Mouse (Mus musculus) G1E (cell line): ENCODE measurements at regions not wholly inside any gene's neighbourhood (a gene's known extent, or its start where the extent isn't known, plus 50 kb on each side); places are given as distances from the start of the nearest gene placed in this dataset.

Experiments used
- CTCF ChIP-seq: IDR thresholded peaks from 2 replicates; pipeline ENCODE4 v1.5.1; 2012; ENCODE audit warnings: low read depth, low read length, inconsistent platforms, mixed read lengths
- GATA1 ChIP-seq: IDR thresholded peaks from 2 replicates; pipeline ENCODE4 v1.6.1; 2012; ENCODE audit warnings: borderline replicate concordance, low read length, inconsistent platforms, mixed read lengths
- TAL1 ChIP-seq: conservative IDR thresholded peaks from 2 replicates; pipeline ENCODE4 v1.6.1; 2012; ENCODE audit warnings: low read depth, low read length, inconsistent platforms, mixed read lengths

DNA sequence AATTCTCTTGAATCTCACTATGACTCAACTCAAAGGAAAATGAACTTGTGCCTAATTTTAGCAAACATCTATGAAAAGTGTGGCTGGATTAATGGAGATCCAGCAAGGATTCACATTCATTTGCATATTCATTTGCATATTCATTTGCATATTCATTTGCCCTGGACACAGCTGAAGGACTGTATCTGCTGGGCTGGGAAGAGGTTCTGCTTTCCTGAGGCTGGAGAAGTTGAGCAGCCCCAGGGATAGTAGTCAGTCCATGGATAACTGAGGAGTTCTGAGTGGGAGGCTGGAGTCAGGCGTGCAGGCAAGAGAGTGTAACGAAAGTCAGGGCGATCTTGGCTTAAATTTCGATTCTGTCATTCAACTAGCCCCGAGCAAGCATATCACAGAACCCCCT, 164.3 kb upstream of the Tmpo start:
- no peak for TF ChIP-seq CTCF
- TF ChIP-seq TAL1: no peak
- no peak for TF ChIP-seq GATA1
